Mouse (Mus musculus) retina, embryonic 14.5 days (tissue): ENCODE measurements around the gene Ophn1.

Source experiments
- DNase-seq: peaks from one replicate; pipeline ENCODE4 v3.0.0-alpha.2; 2015; ENCODE audit warnings: low spot score

Gene Ophn1

DNA sequence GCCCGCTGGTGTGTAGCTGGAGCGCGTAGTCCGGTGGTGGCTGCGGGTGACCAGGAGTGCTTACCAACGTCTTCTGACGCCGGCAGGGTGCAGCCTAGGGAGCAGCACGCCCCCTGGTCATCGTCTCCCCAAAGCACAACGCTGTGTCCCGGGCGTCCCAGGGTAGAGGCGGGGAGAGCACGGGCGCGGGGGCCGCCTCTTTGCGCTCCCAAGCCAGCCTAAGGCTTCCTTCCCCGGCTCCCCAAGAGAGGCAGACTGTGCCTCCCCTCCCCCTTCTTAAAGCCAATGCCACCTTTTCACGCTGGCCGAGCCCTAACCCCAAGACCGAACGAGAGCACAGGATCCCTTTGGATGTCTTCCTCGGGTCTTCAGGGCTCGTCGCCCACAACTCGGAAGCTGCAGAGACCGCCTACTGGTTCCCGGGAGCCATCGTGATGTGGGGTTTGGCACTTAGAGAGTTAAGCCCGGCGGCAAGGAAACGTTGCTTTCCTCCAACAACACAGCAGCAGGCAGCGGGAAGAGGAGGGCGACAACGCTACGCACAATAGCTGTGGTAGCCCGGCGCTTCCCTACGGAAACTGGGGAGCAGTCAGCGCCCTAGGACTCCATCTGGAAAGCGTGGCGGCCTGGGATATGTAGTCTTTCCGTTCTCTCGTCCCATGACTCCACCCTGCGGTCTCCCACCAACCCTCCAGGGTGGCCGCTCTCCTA lies at the start of gene Ophn1:
Ophn1 (minus strand) TSS at position 620 of the 711 bp plus-strand sequence.
- DNase-seq = peak; percentile 68

- peak; percentile 94 for DNase-seq
Measured at GRCm38 (mm10) chrX:98937555-98938294, 46.9 kb upstream of the Ophn1 start.

- DNase-seq = peak; percentile 87
Measured at GRCm38 (mm10) chrX:98936707-98937554, 46.1 kb upstream of the Ophn1 start.

GRCm38 (mm10) chrX:98936101-98936500 lies 45.3 kb upstream of the Ophn1 start, which contains the start of gene Yipf6:
Yipf6 (plus strand) TSS chrX:98936316.
- no peak for DNase-seq

DNA sequence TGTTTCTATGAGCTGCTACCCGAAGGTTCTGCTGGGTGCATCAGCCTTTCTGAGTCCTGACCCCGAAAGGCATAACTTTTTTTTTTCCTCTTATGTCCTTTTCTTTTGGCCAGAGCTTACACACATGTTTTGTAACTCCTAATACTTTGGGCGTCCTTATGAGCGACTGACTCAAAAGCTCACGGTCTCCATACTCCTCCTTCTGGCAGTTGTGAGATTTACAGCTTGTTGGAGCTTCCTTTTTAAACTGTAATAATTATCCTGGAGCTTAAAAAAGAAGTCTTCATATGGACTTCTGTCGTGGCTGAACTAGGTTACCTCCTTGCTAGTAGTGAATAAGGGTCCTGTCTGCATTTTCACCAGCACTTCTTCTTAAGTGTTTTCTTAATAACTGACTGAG lies 28.6 kb upstream of the Ophn1 start:
- peak; percentile 64 for DNase-seq

DNA sequence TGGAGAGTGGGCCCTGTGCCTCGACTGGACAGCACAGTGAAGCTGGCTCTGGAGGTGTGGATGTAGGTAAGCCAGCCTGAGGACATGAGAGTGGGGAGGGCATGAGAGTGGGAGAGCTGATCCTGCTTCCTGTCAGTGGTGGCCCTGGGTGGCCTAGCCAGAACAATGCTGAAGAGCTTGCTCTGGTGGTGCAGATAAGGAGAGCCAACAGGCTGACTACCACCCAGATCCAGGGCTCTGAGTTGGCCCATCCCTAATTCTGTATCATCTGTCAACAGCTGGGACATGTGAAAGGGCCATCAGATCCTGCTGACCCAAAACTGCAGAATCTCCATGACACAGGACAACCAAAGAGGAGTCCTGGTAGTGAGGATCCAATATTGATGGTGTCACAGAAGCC lies 18.1 kb upstream of the Ophn1 start:
- no peak for DNase-seq

- DNase-seq = no peak
Measured at GRCm38 (mm10) chrX:98904226-98904625, 13.4 kb upstream of the Ophn1 start.

GRCm38 (mm10) chrX:98898307-98898706 lies 7.5 kb upstream of the Ophn1 start:
- DNase-seq = no peak

DNA sequence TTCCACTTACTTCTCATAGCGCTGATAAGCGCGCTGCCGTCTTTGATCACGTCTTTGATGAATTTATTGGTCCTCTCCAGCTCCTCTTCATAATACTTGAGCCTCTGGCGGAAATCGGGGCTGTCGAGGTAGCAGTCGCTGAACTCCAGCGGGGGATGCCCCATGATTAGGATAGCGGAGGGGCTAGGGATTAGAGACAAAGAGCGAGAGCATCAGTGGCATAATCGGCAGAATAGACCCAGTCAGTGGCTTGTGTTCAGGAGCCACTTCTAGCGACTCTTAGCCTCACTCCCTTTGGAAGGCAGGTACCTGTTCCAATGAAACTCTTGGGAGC lies 786 bp downstream of the Ophn1 start:
- peak; percentile 49 for DNase-seq

GRCm38 (mm10) chrX:98881983-98882382 lies 8.8 kb downstream of the Ophn1 start:
- no peak for DNase-seq

DNA sequence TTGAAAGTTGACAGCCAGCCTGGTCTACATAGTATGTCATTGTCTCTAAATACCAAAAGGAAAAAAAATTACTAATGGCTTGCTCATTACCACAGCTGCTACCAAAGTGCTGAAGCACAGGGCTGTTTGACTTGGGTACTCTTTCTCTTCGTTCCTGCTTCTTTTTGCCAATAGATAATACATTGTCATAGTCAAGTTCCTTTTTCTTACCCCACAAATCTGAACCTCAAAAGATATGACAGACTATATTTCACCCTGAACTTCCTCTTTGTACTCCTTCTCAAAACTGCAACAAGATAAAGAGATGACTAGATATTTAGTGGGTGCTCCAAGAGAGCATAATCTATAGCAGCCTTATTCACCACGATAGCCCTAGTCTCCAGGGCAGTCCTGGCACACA lies 9.7 kb downstream of the Ophn1 start:
- DNase-seq = no peak

DNA sequence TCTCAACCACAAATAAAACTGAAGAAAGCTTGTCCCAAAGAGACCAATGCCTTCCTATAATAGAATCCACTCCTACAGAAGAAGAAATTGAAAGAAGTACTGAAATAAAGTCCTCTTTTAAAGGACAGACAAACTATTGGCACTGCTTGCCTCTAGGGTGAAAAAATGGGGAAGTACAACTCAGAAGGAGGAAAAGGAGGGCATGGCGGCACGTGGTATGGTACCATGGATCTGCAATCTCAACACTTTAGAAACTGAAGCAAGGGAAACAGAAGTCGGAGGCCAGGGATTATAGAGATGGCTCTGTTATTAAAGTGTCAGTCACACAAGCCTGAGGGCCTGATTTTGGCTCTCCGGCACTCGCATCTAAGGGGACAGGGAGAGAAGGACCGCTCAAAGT lies 10.5 kb downstream of the Ophn1 start:
- DNase-seq = no peak

DNA sequence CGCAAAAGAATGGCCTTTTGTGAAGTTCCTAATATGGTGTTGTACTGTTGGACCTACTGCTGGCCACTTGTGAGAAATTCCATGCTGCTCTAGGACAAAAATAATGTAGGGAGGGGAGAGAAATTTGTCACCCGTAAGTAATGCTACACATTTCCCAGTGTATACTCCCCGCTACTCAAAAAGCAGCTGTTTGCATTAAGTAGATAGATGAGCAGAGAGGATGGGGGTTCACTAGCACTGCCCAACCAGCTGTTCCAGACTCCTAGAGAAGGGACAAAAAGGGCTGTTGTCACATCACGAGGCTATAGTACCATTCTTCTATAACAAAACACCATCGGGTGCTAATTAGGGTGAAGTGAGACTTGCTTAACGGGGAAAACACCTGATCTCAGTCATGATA lies 15.7 kb downstream of the Ophn1 start:
- no peak for DNase-seq

GRCm38 (mm10) chrX:98874086-98874485 lies 16.7 kb downstream of the Ophn1 start:
- no peak for DNase-seq

GRCm38 (mm10) chrX:98872064-98872463 lies 18.8 kb downstream of the Ophn1 start:
- no peak for DNase-seq

- no peak for DNase-seq
Measured at GRCm38 (mm10) chrX:98870541-98870940, 20.3 kb downstream of the Ophn1 start.

GRCm38 (mm10) chrX:98869735-98870134 lies 21.1 kb downstream of the Ophn1 start:
- DNase-seq = no peak

- no peak for DNase-seq
Measured at GRCm38 (mm10) chrX:98869165-98869564, 21.7 kb downstream of the Ophn1 start.

DNA sequence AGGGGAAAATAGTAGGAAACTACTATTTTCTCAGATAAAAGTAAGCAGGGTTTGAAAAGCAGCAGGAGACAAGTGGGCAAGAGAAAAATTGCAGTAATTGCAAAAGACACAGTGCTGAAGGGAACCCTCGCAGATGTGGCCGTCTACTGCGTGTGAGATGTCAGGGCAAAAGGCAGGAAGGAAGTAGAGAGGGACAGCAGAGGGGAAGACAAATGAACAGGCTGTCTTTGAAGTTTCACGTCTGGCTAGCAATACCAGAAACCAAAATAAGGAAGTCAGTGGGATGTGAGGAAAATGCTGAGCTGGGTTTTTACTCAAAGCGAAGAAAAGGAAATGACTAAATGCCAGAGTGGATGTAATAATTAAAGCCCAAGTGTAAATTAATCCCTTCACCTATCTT lies 30.7 kb downstream of the Ophn1 start:
- no peak for DNase-seq

DNA sequence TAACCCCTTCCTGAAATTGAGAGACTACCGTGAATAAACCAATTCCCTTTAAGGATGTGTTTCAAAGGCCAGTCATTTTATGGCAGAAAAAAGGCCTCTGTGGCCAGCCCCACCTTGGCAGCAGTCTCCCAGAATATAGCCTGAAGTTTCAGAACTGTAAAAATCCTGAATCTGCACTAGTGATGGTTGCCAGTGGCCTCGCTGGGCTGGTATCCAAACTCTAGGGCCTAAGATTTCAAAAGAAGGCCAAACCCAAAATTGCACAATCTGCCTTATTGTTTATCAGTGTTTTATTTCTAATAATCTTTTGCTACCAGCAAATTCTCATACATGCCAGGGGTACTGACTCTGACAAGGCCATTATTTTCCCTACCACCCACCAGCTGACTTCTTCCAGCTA lies 34.8 kb downstream of the Ophn1 start:
- no peak for DNase-seq

- no peak for DNase-seq
Measured at GRCm38 (mm10) chrX:98850869-98851268, 40.0 kb downstream of the Ophn1 start.

DNA sequence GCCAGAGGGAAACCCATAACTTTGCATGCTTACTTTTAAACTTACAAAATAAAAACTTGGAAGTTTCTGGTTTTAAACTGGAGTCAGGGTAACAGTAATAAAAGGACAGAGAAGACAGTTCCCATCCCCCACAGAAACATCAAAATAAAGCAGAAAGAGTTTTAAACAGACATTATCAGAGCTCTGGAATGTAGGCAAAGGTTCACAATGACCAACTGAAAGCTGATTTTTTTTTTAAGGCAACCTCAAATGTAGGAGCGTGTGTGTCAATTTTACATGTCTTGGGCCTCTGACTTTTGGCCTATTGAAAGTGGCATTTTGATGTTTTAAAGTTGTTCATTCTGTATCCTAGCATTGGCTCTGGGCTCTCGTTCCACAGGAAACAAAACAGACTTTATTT lies 49.2 kb downstream of the Ophn1 start:
- DNase-seq = no peak

DNA sequence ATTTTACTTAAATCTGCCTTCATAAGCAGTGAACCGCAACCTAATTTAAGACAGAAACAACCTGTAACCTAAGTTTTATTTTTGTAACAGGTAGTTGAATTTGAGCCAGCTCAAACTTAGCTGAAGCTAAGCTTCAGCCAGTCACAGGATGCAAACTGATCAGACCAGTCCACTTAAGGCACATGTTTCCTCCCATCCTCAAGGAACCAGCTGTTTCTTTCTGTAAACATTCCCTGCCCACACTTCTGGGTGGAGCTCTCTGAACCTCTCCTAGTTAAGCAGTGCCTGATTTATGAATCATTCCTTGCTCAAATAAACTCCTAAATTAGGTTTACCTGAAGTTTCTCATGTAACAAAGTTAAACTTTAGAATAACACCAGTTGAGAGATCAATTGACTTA lies 54.8 kb downstream of the Ophn1 start:
- DNase-seq = no peak
